Mouse (Mus musculus) bone marrow macrophage, adult 2 months (primary cell): Measurements from ENCODE around the gene Rad51b.

Source experiments
- CTCF ChIP-seq: IDR thresholded peaks from 2 replicates; pipeline ENCODE4 v1.5.1; 2012; ENCODE audit warnings: low read depth, mild to moderate bottlenecking, low read length, moderate library complexity
- POLR2A ChIP-seq: IDR thresholded peaks from 2 replicates; pipeline ENCODE4 v1.6.1; 2012; ENCODE audit warnings: mild to moderate bottlenecking, low read depth, low read length, borderline replicate concordance

DNA sequence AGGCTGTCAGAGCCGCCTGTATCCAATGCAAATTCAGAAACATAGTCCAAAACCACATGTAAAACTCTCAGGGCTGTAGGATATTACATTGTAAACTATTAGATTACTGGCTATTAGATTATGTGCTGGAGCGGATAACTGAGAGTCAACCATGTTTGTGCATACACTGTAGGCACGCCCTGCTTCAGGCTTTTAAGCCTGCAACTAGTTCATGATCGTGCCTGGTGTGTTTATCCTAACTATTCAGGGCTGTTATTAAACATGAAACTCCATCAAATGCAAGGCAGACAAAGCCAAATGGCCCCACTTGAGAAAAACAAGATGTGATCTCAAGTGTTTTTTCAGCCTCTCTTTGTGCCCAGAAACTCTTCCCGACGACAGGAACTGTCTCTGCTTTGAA is 560.6 kb downstream of the Rad51b start:
- no peak for TF ChIP-seq POLR2A
- TF ChIP-seq CTCF: no peak
